Mouse (Mus musculus): ENCODE data around the gene Hist3h2ba. TPM values are rescaled to one million over a fixed set of nuclear protein-coding genes. Genes with fewer than 3 reads are reported as not detected.

Gene Hist3h2ba
- total and polyA plus RNA-seq, 3 experiments, result 6.0 to 23.2 TPM; not detected in 1

GRCm38 (mm10) chr11:58995061-58995806 lies 46.5 kb downstream of the Hist3h2ba start:
- H3K9me3 ChIP-seq (replicated peaks), result no peaks in the 10 kb centered on the region
- H3K36me3 ChIP-seq (replicated peaks), result peaks cover 20% of the 10 kb centered on the region
- no peak for TF ChIP-seq TAL1 (conservative IDR thresholded peaks at IDR 0.05; ENCODE audit: low read depth, low read length)
- no peak for TF ChIP-seq POLR2AphosphoS5 (IDR thresholded peaks at IDR 0.05; ENCODE audit: insufficient replicate concordance, low read depth, low read length)
- TF ChIP-seq GATA1 (IDR thresholded peaks at IDR 0.05; ENCODE audit: borderline replicate concordance, low read length), result no peak
- TF ChIP-seq CTCF (IDR thresholded peaks at IDR 0.05; ENCODE audit: low read depth, low read length), result no peak
- TF ChIP-seq GATA2 (IDR thresholded peaks at IDR 0.05; ENCODE audit: borderline replicate concordance, low read depth, low read length), result no peak
- H3K27me3 ChIP-seq (ENCODE audit: insufficient read depth, low read length), result peaks cover 49% of the 10 kb centered on the region
- no peak overlapping the region for H3K4me3 ChIP-seq (ENCODE audit: low read depth, low read length)
- no peak for DNase-seq (ENCODE audit: low spot score)
- H3K4me1 ChIP-seq (ENCODE audit: insufficient read depth, low read depth, low read length), result peaks cover 74% of the 10 kb centered on the region
- ATAC-seq (ENCODE audit: extremely low read depth, insufficient number of reproducible peaks, low FRiP score, poor library complexity, severe bottlenecking), result no peak

- Histone ChIP-seq H3K27me3 (ENCODE audit: insufficient read depth, low read length) (peaks cover 55% of the 10 kb centered on the region), H3K4me3 (ENCODE audit: low read depth, low read length) (no peak overlapping the region), H3K36me3 (replicated peaks) (peaks cover 13% of the 10 kb centered on the region), H3K4me1 (ENCODE audit: insufficient read depth, low read depth, low read length) (peaks cover 67% of the 10 kb centered on the region), H3K9me3 (replicated peaks) (no peaks in the 10 kb centered on the region)
- no peak for TF ChIP-seq CTCF (IDR thresholded peaks at IDR 0.05; ENCODE audit: low read depth, low read length)
- no peak for TF ChIP-seq GATA1 (IDR thresholded peaks at IDR 0.05; ENCODE audit: borderline replicate concordance, low read length)
- TF ChIP-seq TAL1 (conservative IDR thresholded peaks at IDR 0.05; ENCODE audit: low read depth, low read length), result no peak
- no peak for TF ChIP-seq POLR2AphosphoS5 (IDR thresholded peaks at IDR 0.05; ENCODE audit: insufficient replicate concordance, low read depth, low read length)
- TF ChIP-seq GATA2 (IDR thresholded peaks at IDR 0.05; ENCODE audit: borderline replicate concordance, low read depth, low read length), result no peak
- no peak for ATAC-seq (ENCODE audit: extremely low read depth, insufficient number of reproducible peaks, low FRiP score, poor library complexity, severe bottlenecking)
- no peak for DNase-seq (ENCODE audit: low spot score)
These were observed 47.2 kb downstream of the Hist3h2ba start for GRCm38 (mm10) chr11:58995807-58996370.

GRCm38 (mm10) chr11:58997541-58997940 lies 48.8 kb downstream of the Hist3h2ba start:
- ATAC-seq (ENCODE audit: extremely low read depth, insufficient number of reproducible peaks, low FRiP score, poor library complexity, severe bottlenecking) (no peak), DNase-seq (ENCODE audit: low spot score) (no peak)
- Histone ChIP-seq H3K4me1 (ENCODE audit: insufficient read depth, low read depth, low read length) (peaks cover 51% of the 10 kb centered on the region), H3K9me3 (replicated peaks) (no peaks in the 10 kb centered on the region), H3K36me3 (replicated peaks) (no peaks in the 10 kb centered on the region), H3K4me3 (ENCODE audit: low read depth, low read length) (no peak overlapping the region), H3K27me3 (ENCODE audit: insufficient read depth, low read length) (peaks cover 71% of the 10 kb centered on the region)
- TF ChIP-seq TAL1 (conservative IDR thresholded peaks at IDR 0.05; ENCODE audit: low read depth, low read length), result no peak
- TF ChIP-seq GATA2 (IDR thresholded peaks at IDR 0.05; ENCODE audit: borderline replicate concordance, low read depth, low read length), result no peak
- TF ChIP-seq GATA1 (IDR thresholded peaks at IDR 0.05; ENCODE audit: borderline replicate concordance, low read length), result no peak
- no peak for TF ChIP-seq POLR2AphosphoS5 (IDR thresholded peaks at IDR 0.05; ENCODE audit: insufficient replicate concordance, low read depth, low read length)
- TF ChIP-seq CTCF (IDR thresholded peaks at IDR 0.05; ENCODE audit: low read depth, low read length), result no peak

Other genes starting within 250 kb of the Hist3h2ba start
Only the 20 nearest of the 22 such genes appear.
- 0.45 TPM in 1 of 2 replicates, not detected in the other for gene Olfr318, start 224.9 kb upstream of the Hist3h2ba start, total RNA-seq (2014; fragmentation: Nextera tagmentation)
- 0.06 and 0.33 TPM in 2 replicates for gene Olfr318, start 224.9 kb upstream of the Hist3h2ba start, total RNA-seq (2017)
- gene Olfr318, start 224.9 kb upstream of the Hist3h2ba start, polyA plus RNA-seq (2012), result not detected in 2 replicates
- gene Olfr317, start 209.7 kb upstream of the Hist3h2ba start, total RNA-seq (2014; fragmentation: Nextera tagmentation), result not detected in 2 replicates
- gene Olfr317, start 209.7 kb upstream of the Hist3h2ba start, total RNA-seq (2017), result not detected in 2 replicates
- not detected in 2 replicates for gene Olfr317, start 209.7 kb upstream of the Hist3h2ba start, polyA plus RNA-seq (2012)
- gene Olfr316, start 196.2 kb upstream of the Hist3h2ba start, total RNA-seq (2014; fragmentation: Nextera tagmentation), result not detected in 2 replicates
- gene Olfr316, start 196.2 kb upstream of the Hist3h2ba start, total RNA-seq (2017), result 0.06 and 0.33 TPM in 2 replicates
- gene Olfr316, start 196.2 kb upstream of the Hist3h2ba start, polyA plus RNA-seq (2012), result not detected in 2 replicates
- not detected in 2 replicates for gene Olfr315, start 175.7 kb upstream of the Hist3h2ba start, total RNA-seq (2014; fragmentation: Nextera tagmentation)
- not detected in 2 replicates for gene Olfr315, start 175.7 kb upstream of the Hist3h2ba start, total RNA-seq (2017)
- gene Olfr315, start 175.7 kb upstream of the Hist3h2ba start, polyA plus RNA-seq (2012), result not detected in 2 replicates
- not detected in 2 replicates for gene Olfr314, start 166.0 kb upstream of the Hist3h2ba start, total RNA-seq (2014; fragmentation: Nextera tagmentation)
- gene Olfr314, start 166.0 kb upstream of the Hist3h2ba start, total RNA-seq (2017), result 0.05 and 0.06 TPM in 2 replicates
- not detected in 2 replicates for gene Olfr314, start 166.0 kb upstream of the Hist3h2ba start, polyA plus RNA-seq (2012)
- not detected in 2 replicates for gene Fam183b, start 147.0 kb upstream of the Hist3h2ba start, total RNA-seq (2014; fragmentation: Nextera tagmentation)
- gene Fam183b, start 147.0 kb upstream of the Hist3h2ba start, total RNA-seq (2017), result not detected in 2 replicates
- not detected in 2 replicates for gene Fam183b, start 147.0 kb upstream of the Hist3h2ba start, polyA plus RNA-seq (2012)
- not detected in 2 replicates for gene Olfr313, start 133.9 kb upstream of the Hist3h2ba start, total RNA-seq (2014; fragmentation: Nextera tagmentation)
- gene Olfr313, start 133.9 kb upstream of the Hist3h2ba start, total RNA-seq (2017), result 0.11 TPM in 1 of 2 replicates, not detected in the other
- gene Olfr313, start 133.9 kb upstream of the Hist3h2ba start, polyA plus RNA-seq (2012), result not detected in 2 replicates
- gene Olfr312, start 119.7 kb upstream of the Hist3h2ba start, total RNA-seq (2014; fragmentation: Nextera tagmentation), result not detected in 2 replicates
- gene Olfr312, start 119.7 kb upstream of the Hist3h2ba start, total RNA-seq (2017), result 0.05 and 0.64 TPM in 2 replicates
- gene Olfr312, start 119.7 kb upstream of the Hist3h2ba start, polyA plus RNA-seq (2012), result not detected in 2 replicates
- not detected in 2 replicates for gene Olfr311, start 109.7 kb upstream of the Hist3h2ba start, total RNA-seq (2014; fragmentation: Nextera tagmentation)
- 0.33 TPM in 1 of 2 replicates, not detected in the other for gene Olfr311, start 109.7 kb upstream of the Hist3h2ba start, total RNA-seq (2017)
- not detected in 2 replicates for gene Olfr311, start 109.7 kb upstream of the Hist3h2ba start, polyA plus RNA-seq (2012)
- gene Gm12258, start 101.8 kb upstream of the Hist3h2ba start, total RNA-seq (2014; fragmentation: Nextera tagmentation), result 13.9 and 15.1 TPM in 2 replicates
- gene Gm12258, start 101.8 kb upstream of the Hist3h2ba start, total RNA-seq (2017), result 8.7 and 8.8 TPM in 2 replicates
- gene Gm12258, start 101.8 kb upstream of the Hist3h2ba start, polyA plus RNA-seq (2012), result 0.21 and 0.62 TPM in 2 replicates
- 1.5 and 10.3 TPM in 2 replicates for gene 2810021J22Rik, start 81.7 kb upstream of the Hist3h2ba start, total RNA-seq (2014; fragmentation: Nextera tagmentation)
- gene 2810021J22Rik, start 81.7 kb upstream of the Hist3h2ba start, total RNA-seq (2017), result 0.46 and 1.7 TPM in 2 replicates
- 0.02 TPM in 2 replicates for gene 2810021J22Rik, start 81.7 kb upstream of the Hist3h2ba start, polyA plus RNA-seq (2012)
- gene Zfp39, start 44.7 kb upstream of the Hist3h2ba start, total RNA-seq (2014; fragmentation: Nextera tagmentation), result 22.0 and 22.6 TPM in 2 replicates
- 5.5 and 7.0 TPM in 2 replicates for gene Zfp39, start 44.7 kb upstream of the Hist3h2ba start, total RNA-seq (2017)
- gene Zfp39, start 44.7 kb upstream of the Hist3h2ba start, polyA plus RNA-seq (2012), result 0.80 and 0.85 TPM in 2 replicates
- 17.5 TPM in 1 of 2 replicates, not detected in the other for gene Btnl10, start 31.0 kb upstream of the Hist3h2ba start, total RNA-seq (2014; fragmentation: Nextera tagmentation)
- under 0.01 TPM in 1 of 2 replicates, not detected in the other for gene Btnl10, start 31.0 kb upstream of the Hist3h2ba start, total RNA-seq (2017)
- gene Btnl10, start 31.0 kb upstream of the Hist3h2ba start, polyA plus RNA-seq (2012), result not detected in 2 replicates
- 55.7 and 55.8 TPM in 2 replicates for gene Rnf187, start 10.0 kb upstream of the Hist3h2ba start, total RNA-seq (2014; fragmentation: Nextera tagmentation)
- gene Rnf187, start 10.0 kb upstream of the Hist3h2ba start, total RNA-seq (2017), result 72.8 and 106 TPM in 2 replicates
- 225 and 312 TPM in 2 replicates for gene Rnf187, start 10.0 kb upstream of the Hist3h2ba start, polyA plus RNA-seq (2012)
- 93.3 and 107 TPM in 2 replicates for gene Hist3h2a, start 5.8 kb downstream of the Hist3h2ba start, total RNA-seq (2014; fragmentation: Nextera tagmentation)
- 108 and 128 TPM in 2 replicates for gene Hist3h2a, start 5.8 kb downstream of the Hist3h2ba start, total RNA-seq (2017)
- 6.2 and 13.5 TPM in 2 replicates for gene Hist3h2a, start 5.8 kb downstream of the Hist3h2ba start, polyA plus RNA-seq (2012)
- gene Trim17, start 5.8 kb downstream of the Hist3h2ba start, total RNA-seq (2014; fragmentation: Nextera tagmentation), result not detected in 2 replicates
- gene Trim17, start 5.8 kb downstream of the Hist3h2ba start, total RNA-seq (2017), result 0.11 and 0.12 TPM in 2 replicates
- 0.12 and 7.5 TPM in 2 replicates for gene Trim17, start 5.8 kb downstream of the Hist3h2ba start, polyA plus RNA-seq (2012)
- gene Trim11, start 29.2 kb downstream of the Hist3h2ba start, total RNA-seq (2014; fragmentation: Nextera tagmentation), result 44.7 and 48.2 TPM in 2 replicates
- 32.3 and 36.4 TPM in 2 replicates for gene Trim11, start 29.2 kb downstream of the Hist3h2ba start, total RNA-seq (2017)
- 69.3 and 75.9 TPM in 2 replicates for gene Trim11, start 29.2 kb downstream of the Hist3h2ba start, polyA plus RNA-seq (2012)
- gene Obscn, start 187.5 kb downstream of the Hist3h2ba start, total RNA-seq (2014; fragmentation: Nextera tagmentation), result not detected in 2 replicates
- gene Obscn, start 187.5 kb downstream of the Hist3h2ba start, total RNA-seq (2017), result 0.17 and 0.27 TPM in 2 replicates
- gene Obscn, start 187.5 kb downstream of the Hist3h2ba start, polyA plus RNA-seq (2012), result 0.11 TPM in 2 replicates
- 3.0 and 4.9 TPM in 2 replicates for gene Iba57, start 214.8 kb downstream of the Hist3h2ba start, total RNA-seq (2014; fragmentation: Nextera tagmentation)
- gene Iba57, start 214.8 kb downstream of the Hist3h2ba start, total RNA-seq (2017), result 7.3 and 8.6 TPM in 2 replicates
- gene Iba57, start 214.8 kb downstream of the Hist3h2ba start, polyA plus RNA-seq (2012), result 10.5 and 10.8 TPM in 2 replicates
- gene Gjc2, start 234.3 kb downstream of the Hist3h2ba start, total RNA-seq (2014; fragmentation: Nextera tagmentation), result not detected in 2 replicates
- gene Gjc2, start 234.3 kb downstream of the Hist3h2ba start, total RNA-seq (2017), result not detected in 2 replicates
- not detected in 2 replicates for gene Gjc2, start 234.3 kb downstream of the Hist3h2ba start, polyA plus RNA-seq (2012)

Data from G1E (cell line).